Mouse (Mus musculus): ENCODE data around the gene Chga. TPM values are rescaled to one million over a fixed set of nuclear protein-coding genes. Genes with fewer than 3 reads are reported as not detected.

Chga gene
- total and polyA plus RNA-seq, 3 experiments = not detected

DNA sequence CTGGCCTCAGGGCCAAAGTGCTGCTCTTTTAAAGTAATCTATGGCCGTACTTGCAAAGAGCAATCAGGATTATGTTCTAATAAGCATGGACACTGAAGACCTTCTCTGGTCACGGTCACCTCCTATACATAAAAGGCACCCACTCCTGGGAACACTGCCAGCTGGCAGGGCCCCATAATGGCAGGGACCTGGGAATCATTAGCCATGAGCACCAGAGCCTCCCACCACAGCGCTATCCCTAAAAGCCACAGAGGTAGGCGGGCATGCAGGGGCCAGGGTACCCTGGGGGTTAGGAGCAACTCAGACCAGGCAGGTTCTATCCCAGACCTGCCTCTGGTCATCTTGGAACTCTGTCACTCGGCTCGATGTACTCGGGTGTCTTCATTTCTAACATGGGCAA, 45.0 kb downstream of the Chga start:
- no peak for TF ChIP-seq JUND (IDR thresholded peaks at IDR 0.05; ENCODE audit: low read depth, low read length)
- no peak for TF ChIP-seq KAT2A (conservative IDR thresholded peaks at IDR 0.05; ENCODE audit: low read depth, low read length)
- no peak for TF ChIP-seq HCFC1 (IDR thresholded peaks at IDR 0.05; ENCODE audit: low read depth, low read length)
- no peak for TF ChIP-seq CTCF (IDR thresholded peaks at IDR 0.05 in 2 of 3, conservative IDR thresholded peaks at IDR 0.05 in 1 of 3; ENCODE audit: control insufficient read depth in 1 of 3, insufficient read depth in 1 of 3, low read depth in 2 of 3, low read length in 3 of 3, poor library complexity in 1 of 3, severe bottlenecking in 1 of 3)
- TF ChIP-seq CHD1 (IDR thresholded peaks at IDR 0.05; ENCODE audit: low read depth, low read length) = no peak
- TF ChIP-seq MYC (IDR thresholded peaks at IDR 0.05; ENCODE audit: low read depth, low read length) = no peak
- TF ChIP-seq ZNF384 (IDR thresholded peaks at IDR 0.05; ENCODE audit: low read depth, low read length) = no peak
- TF ChIP-seq GABPA (IDR thresholded peaks at IDR 0.05; ENCODE audit: low read depth, low read length) = no peak
- TF ChIP-seq EP300 (IDR thresholded peaks at IDR 0.05; ENCODE audit: low read depth in 1 of 2, low read length in 2 of 2) = no peak
- no peak for TF ChIP-seq MAZ (IDR thresholded peaks at IDR 0.05; ENCODE audit: low read depth, low read length)
- no peak for TF ChIP-seq RCOR1 (IDR thresholded peaks at IDR 0.05; ENCODE audit: low read depth, low read length)
- no peak for TF ChIP-seq MXI1 (IDR thresholded peaks at IDR 0.05; ENCODE audit: low read depth, low read length)
- TF ChIP-seq SMC3 (IDR thresholded peaks at IDR 0.05; ENCODE audit: low read depth, low read length) = no peak
- no peak for TF ChIP-seq RAD21 (IDR thresholded peaks at IDR 0.05; ENCODE audit: low read depth, low read length)
- TF ChIP-seq UBTF (IDR thresholded peaks at IDR 0.05; ENCODE audit: borderline replicate concordance, insufficient read depth, low read depth, low read length) = no peak
- TF ChIP-seq TBP (IDR thresholded peaks at IDR 0.05; ENCODE audit: low read depth, low read length) = no peak
- no peak for TF ChIP-seq ETS1 (IDR thresholded peaks at IDR 0.05; ENCODE audit: low read depth, low read length)
- no peak overlapping the region for H3K9ac ChIP-seq (ENCODE audit: control insufficient read depth, low read depth, low read length, poor library complexity, severe bottlenecking)
- no peaks in the 10 kb centered on the region for H3K4me1 ChIP-seq (ENCODE audit: control insufficient read depth in 1 of 2, insufficient read depth in 2 of 2, low read length in 2 of 2)
- no peaks in the 10 kb centered on the region for H3K27me3 ChIP-seq (ENCODE audit: control insufficient read depth in 1 of 2, insufficient read depth in 2 of 2, low read length in 2 of 2)
- peaks cover 0 to 1% of the 10 kb centered on the region in 2 experiments; a peak in 2 of 4 replicates for H3K36me3 ChIP-seq (ENCODE audit: control insufficient read depth in 1 of 2, insufficient read depth in 2 of 2, low read length in 2 of 2)
- no peak overlapping the region for H3K27ac ChIP-seq (ENCODE audit: control insufficient read depth, low read depth, low read length)
- H3K4me3 ChIP-seq (ENCODE audit: control insufficient read depth in 1 of 2, insufficient read depth in 1 of 2, low read depth in 2 of 2, low read length in 2 of 2) = no peak overlapping the region
- no peaks in the 10 kb centered on the region for H3K79me2 ChIP-seq (ENCODE audit: control insufficient read depth, insufficient read depth, low read length, poor library complexity)
- DNase-seq (ENCODE audit: low read depth, low spot score) = no peak
- H3K9me3 ChIP-seq (replicated peaks; ENCODE audit: insufficient read depth, low read length) = no peaks in the 10 kb centered on the region

DNA sequence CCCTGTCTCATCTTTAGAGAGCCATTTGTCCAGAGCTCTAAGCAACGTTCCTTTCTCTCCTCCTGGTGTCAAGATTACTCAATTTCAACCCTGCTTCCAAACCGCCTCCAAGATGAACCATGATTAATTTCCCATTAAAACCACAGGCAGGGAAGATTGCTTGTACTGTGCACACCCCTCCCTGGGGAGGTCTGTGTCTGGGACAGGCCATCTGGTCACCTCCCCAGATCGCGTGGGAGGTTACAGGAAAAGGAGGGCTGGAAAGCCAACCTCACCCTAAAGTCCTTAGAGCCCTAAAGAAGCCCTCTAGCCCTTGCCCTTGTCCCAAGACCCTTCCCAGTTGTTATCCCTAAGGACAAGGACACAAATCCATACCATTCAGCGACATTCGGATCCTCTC, 45.6 kb downstream of the Chga start:
- TF ChIP-seq MYB (IDR thresholded peaks at IDR 0.05; ENCODE audit: low read depth, low read length) (no peak), ETS1 (IDR thresholded peaks at IDR 0.05; ENCODE audit: low read depth, low read length) (no peak), POLR2A (IDR thresholded peaks at IDR 0.05; ENCODE audit: control insufficient read depth in 1 of 2, insufficient read depth in 1 of 2, low read depth in 1 of 2, low read length in 2 of 2, poor library complexity in 1 of 2) (no peak), SIN3A (IDR thresholded peaks at IDR 0.05; ENCODE audit: low read length) (no peak), JUND (IDR thresholded peaks at IDR 0.05; ENCODE audit: low read depth, low read length) (no peak), EP300 (IDR thresholded peaks at IDR 0.05; ENCODE audit: low read depth in 1 of 2, low read length in 2 of 2) (no peak), ZMIZ1 (IDR thresholded peaks at IDR 0.05; ENCODE audit: low read depth, low read length) (no peak), MEF2A (IDR thresholded peaks at IDR 0.05; ENCODE audit: extremely low read depth, insufficient replicate concordance, low read depth, low read length, poor library complexity, severe bottlenecking) (no peak), ZKSCAN1 (IDR thresholded peaks at IDR 0.05; ENCODE audit: low read depth, low read length) (no peak), GABPA (IDR thresholded peaks at IDR 0.05; ENCODE audit: low read depth, low read length) (no peak)
- no peak for DNase-seq (ENCODE audit: low read depth, low spot score)
- H3K27me3 ChIP-seq (ENCODE audit: control insufficient read depth in 1 of 2, insufficient read depth in 2 of 2, low read length in 2 of 2) = no peaks in the 10 kb centered on the region
- H3K4me1 ChIP-seq (ENCODE audit: control insufficient read depth in 1 of 2, insufficient read depth in 2 of 2, low read length in 2 of 2) = no peaks in the 10 kb centered on the region
- H3K79me2 ChIP-seq (ENCODE audit: control insufficient read depth, insufficient read depth, low read length, poor library complexity) = no peaks in the 10 kb centered on the region
- H3K4me3 ChIP-seq (ENCODE audit: control insufficient read depth in 1 of 2, insufficient read depth in 1 of 2, low read depth in 2 of 2, low read length in 2 of 2) = no peak overlapping the region
- H3K36me3 ChIP-seq (ENCODE audit: control insufficient read depth in 1 of 2, insufficient read depth in 2 of 2, low read length in 2 of 2) = peaks cover 0 to 1% of the 10 kb centered on the region in 2 experiments; a peak in 2 of 4 replicates
- H3K27ac ChIP-seq (ENCODE audit: control insufficient read depth, low read depth, low read length) = no peak overlapping the region
- no peaks in the 10 kb centered on the region for H3K9me3 ChIP-seq (replicated peaks; ENCODE audit: insufficient read depth, low read length)
- H3K9ac ChIP-seq (ENCODE audit: control insufficient read depth, low read depth, low read length, poor library complexity, severe bottlenecking) = no peak overlapping the region
